Mouse (Mus musculus) frontal cortex, postnatal 25 days (tissue): ENCODE measurements at regions not wholly inside any gene's neighbourhood (a gene's known extent, or its start where the extent isn't known, plus 50 kb on each side); places are given as distances from the start of the nearest gene placed in this dataset.
"Not testable (repeated sequence)": the region's sequence is repeated elsewhere in the genome, so short reads cannot be mapped to it uniquely, and the experiment has no call there.

Experiments used
- DNase-seq, 2 experiments: peaks; one replicate each; pipeline ENCODE4 v3.0.0; 2022; ENCODE audit warnings: low spot score in 2 of 2

DNA sequence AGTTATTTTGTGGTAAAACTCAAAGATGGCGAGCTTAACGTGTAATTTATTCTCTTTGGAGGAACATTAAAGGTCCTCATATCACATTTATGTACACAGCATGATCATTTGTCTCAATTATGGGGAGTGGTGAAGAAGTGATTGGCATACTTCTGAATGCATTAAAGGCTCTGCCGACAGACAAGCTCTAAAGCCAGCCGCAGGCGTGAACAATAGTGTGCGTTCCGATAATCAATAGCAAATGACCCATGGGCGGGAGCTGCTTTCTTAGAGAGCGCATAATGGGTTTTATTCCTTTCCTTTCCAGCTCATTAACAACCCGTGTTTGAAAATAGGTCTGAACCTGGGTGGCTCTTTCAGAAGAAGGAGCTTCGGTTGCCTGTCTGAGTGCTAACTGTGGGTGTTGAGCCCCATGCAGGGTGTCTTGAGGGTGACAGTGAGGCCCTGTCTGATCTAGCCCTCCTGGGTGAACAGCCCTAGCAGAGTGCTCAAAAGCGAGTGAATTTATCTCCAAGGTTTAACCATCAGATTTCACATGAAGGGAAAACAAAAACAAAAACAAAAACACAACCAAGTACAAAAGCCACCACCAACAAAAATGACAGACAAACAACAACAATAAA lies 210.5 kb downstream of the Zfp619 start:
- DNase-seq: no peak

DNA sequence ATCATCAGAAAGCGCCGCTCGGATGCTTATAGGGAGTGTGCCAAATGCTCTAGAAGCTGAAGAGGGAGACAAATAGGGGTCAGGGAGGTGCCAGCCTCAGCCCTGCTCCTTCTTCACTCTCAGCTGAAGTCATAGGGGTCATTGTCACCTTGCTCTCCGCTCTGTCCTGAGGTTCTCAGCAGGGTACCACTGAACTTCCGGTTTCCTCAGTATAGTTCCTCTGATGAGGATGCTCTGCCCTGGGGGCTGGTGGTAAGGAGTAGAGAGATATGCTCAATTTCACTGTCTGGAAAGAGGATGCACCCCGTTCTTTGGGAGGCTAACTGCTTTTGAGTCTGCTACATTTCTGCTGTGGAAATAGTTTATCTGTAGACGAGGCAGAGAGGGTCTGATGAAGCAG lies 211.4 kb downstream of the Zfp619 start:
- no peak for DNase-seq

DNA sequence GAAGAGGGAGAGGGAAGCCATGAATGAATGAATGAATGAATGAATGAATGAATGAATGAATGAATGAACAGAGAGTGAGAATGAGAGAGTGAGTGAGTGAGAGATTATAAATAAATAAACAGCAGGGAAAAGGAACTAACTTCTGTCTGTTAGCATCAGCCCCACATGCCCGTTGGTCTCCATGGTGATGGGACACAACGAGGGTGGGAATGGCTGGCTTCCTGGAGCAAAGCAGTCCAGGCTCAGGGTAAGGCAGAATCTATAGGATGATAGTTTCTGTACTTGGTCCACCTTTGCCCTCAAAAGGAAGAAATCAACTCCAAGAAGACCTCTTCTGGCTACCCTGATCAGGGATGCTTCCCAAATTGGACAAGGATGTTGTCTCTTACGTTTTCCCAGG lies 212.2 kb downstream of the Zfp619 start:
- no peak for DNase-seq

DNA sequence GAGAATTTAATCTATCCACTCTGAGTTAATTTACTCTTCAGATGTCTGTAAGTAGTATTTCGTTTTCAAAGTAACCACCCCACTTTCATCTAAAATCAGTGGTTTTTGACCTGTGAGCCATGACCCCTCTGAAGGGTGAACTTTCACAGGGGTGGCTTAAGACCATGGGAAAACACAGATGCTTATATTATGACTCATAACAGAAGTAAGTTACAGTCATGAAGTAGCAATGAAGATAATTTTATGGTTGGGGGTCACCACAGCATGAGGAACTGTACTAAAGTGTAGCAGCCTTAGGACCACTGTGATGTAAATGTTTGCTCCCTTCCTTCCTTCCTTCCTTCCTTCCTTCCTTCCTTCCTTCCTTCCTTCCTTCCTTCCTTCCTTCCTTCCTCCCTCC lies 215.2 kb downstream of the Zfp619 start:
- DNase-seq: no peak

- DNase-seq: not testable (repeated sequence)
These were observed 230.8 kb downstream of the Zfp619 start for GRCm38 (mm10) chr7:39748395-39748794.

DNA sequence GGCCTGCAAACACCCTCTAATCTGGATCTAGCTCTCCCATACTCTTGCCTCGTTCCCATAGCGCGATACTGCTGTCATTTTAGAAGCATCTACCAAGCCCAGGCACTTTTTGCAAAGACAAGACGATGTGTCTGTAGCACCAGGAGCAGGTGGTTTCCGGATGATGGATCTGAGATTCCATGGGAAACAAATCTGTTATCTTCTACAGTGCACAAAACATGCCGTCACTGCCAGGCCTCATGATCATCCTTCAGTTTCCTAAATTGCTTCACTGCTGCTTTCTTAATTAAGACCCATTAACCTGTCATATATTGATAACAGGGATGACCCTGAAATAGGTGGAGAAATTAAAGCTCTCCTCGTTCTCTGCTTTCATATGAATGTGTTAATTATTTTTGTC lies 232.9 kb downstream of the Zfp619 start:
- DNase-seq: no peak

- DNase-seq: no peak
These were observed 246.8 kb downstream of the Zfp619 start for GRCm38 (mm10) chr7:39764366-39764765.

DNA sequence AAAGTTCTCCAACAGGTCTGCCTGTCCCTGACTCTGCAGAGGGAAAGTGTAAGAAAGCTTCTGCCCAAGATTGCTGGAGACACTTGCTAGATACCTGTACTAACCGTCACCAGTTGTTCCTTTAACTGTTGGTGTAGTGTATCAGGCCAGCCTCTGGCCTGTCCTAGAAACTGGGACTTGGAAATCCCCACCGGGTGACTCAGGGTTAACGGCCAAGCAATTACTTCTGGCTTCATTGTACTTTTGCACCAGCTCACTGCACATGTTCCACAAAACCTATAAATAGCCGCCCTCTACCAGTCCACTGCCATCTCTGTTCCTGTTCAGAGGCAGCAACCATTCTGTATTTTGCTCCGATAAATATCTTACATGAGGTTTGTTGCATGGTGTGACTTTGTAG lies 247.5 kb downstream of the Zfp619 start:
- DNase-seq: no peak

GRCm38 (mm10) chr7:39773291-39773690 lies 255.7 kb downstream of the Zfp619 start:
- no peak for DNase-seq

DNA sequence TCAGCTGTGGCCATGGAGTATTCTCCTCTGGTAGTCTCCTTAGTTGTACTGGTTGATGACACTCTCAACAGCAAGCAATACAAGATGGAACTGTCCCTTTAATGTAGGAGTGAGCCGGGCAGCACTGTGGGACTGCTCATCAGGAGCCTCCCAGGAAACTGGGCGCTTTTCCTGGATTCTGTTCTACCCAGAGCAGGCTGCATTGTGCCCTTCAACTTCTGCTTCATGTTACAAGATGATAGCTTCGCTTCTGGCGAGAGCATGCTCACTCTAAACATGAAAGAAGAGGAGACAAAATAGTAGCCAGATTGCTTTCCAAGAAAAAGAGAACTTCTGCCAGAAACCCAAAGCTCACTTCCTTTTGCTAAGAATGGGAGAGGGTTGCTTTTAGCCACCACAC lies 271.8 kb downstream of the Zfp619 start:
- no peak for DNase-seq

GRCm38 (mm10) chr7:39789880-39790279 lies 272.3 kb downstream of the Zfp619 start:
- no peak for DNase-seq

- no peak for DNase-seq
These were observed 277.2 kb downstream of the Zfp619 start for GRCm38 (mm10) chr7:39794751-39795150.

- DNase-seq: no peak
These were observed 286.7 kb downstream of the Zfp619 start for GRCm38 (mm10) chr7:39804276-39804675.

DNA sequence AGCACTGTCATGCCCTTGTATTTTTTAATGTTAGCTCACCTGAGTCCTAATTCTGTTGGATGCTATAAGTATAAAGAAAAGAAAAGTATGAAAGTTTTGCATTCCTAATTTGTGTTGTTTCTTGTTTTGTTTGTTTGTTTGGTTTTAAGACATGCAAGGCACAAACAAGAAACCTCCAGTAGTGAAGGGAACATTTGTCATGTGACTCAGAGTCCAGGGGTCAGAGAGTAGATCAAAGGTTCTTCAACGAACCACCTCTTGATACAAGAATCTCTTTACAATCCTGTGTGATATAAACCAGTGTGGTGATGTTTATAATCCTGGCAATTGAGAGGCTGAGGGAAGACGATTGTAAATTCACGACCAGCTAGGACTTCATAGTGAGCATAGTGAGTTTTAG lies 300.5 kb downstream of the Zfp619 start:
- DNase-seq: no peak

DNA sequence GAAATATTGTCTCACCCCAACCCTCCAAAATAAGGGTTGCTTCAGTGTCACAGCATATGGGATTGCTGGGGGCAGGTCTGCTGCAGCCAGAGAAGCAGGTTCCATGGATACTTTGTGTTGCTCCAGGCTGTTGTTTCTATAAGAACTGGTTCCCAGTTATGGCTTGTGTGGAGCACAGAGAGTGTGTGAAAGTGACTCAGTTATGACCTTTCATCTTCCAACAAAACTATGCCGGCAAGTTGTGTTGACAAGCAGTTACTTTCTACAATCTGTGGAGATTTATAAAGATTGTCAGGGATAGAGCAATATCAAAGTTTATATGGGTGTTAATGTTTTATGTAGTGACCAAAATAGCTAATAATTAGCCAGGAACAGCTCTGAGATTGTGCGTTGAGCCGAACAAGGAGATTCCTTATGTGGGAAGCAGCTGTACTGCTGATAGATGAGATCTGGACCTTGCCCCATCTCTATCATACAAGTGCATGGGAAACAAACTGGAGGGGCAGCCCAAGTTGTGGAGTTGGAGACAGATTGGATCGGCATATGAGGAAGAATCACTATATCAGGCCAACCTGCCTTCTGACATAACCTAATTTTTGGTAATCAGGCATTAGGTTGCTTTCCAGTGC lies 305.1 kb downstream of the Zfp619 start:
- DNase-seq: no peak

DNA sequence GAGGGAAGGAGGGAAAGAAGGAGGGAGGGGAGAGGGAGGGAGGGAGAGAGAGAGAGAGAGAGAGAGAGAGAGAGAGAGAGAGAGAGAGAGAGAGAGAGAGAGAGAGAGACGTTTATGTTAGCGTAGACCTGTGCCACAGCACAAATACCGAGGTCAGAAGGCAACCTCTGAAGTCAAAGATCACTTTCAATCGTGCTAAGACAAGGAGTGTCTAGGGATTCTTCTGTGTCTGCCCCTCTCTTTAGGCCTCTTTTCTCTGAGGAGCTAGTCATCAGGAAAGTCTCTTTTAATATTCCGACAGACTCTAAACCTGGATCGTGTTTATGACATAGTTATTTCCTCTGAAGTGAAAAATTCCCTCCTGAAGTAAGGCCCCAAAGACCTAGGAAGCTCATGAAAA lies 310.8 kb downstream of the Zfp619 start:
- no peak for DNase-seq

DNA sequence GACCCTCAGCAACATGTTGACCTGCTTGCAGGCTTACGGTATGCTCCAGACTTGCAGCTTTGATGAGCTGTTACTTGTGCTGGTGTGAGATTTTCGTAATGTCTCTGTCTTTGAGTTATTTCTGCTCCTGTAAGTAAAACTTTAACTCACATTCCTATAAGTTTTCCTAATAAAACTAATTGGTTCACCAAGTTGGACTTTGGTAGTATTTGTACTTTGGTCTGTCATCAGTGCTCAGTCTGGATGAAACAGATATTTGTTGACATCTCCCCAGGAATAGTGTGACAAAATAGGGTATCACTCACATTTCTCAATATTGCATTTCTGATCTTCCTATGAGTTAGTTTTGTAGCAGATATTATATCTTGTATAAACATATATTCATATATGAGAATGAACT lies 313.3 kb downstream of the Zfp619 start:
- no peak for DNase-seq

GRCm38 (mm10) chr7:39841988-39842387 lies 324.4 kb downstream of the Zfp619 start:
- DNase-seq: no peak

- peak; percentile 43 to 60 for DNase-seq
These were observed 330.6 kb downstream of the Zfp619 start for GRCm38 (mm10) chr7:39847914-39848782.

DNA sequence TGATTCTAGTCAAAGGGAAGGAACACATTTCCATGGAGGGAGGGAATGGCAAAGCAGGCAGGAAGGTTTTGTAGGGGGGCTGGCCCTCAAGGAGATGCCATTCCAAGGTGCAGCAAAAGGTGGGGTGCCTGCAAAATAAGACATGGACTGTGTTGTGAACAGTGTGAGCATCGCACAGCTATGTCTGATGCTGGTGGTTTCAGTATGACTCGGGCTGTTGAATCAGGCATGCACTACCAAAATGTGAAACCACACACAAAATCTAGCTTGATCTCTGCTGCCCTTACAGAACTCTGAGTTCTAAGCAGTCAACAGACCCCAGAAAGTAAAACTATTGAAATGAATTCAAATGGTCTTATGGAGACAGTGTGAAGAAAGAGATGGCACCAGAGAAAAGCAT lies 339.7 kb downstream of the Zfp619 start:
- no peak for DNase-seq

GRCm38 (mm10) chr7:39862835-39863234 lies 345.3 kb downstream of the Zfp619 start:
- DNase-seq: no peak

GRCm38 (mm10) chr7:39864130-39864529 lies 346.6 kb downstream of the Zfp619 start:
- DNase-seq: no peak

GRCm38 (mm10) chr7:39864781-39865180 lies 347.2 kb downstream of the Zfp619 start:
- no peak for DNase-seq
